Mouse (Mus musculus) liver, adult 2 months (tissue): ENCODE measurements around the gene Cdh4.

Experiments
- CTCF ChIP-seq: fragments of 200-500 bp; IDR thresholded peaks from 2 replicates; pipeline ENCODE4 v1.5.1; 2011; ENCODE audit warnings: low read depth, low read length, control low read depth
- POLR2A ChIP-seq: fragments of 200-500 bp; IDR thresholded peaks from 2 replicates; pipeline ENCODE4 v1.6.1; 2011; ENCODE audit warnings: low read length, control low read depth; ENCODE audit not compliant: insufficient read depth; ENCODE audit errors: extremely low read depth

DNA sequence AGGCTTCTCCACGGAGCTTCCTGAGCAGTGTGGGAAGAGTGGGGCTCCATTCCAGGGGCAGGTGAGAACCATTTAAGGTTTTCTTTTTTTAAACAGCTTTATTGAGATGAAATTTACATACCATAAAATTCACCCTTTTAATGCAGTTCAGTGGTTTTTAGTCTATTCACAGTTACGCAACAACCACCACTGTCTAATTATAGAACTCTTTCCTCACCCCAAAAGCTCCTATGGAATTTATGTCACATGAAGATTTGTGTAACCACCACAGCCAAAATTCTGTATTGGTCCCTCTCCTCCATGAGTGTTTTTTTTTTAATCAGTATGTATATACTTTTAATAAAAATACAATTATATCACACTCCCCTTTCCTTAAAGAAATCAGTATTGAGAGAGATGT, 144.8 kb downstream of the Cdh4 start:
- TF ChIP-seq POLR2A, result no peak
- TF ChIP-seq CTCF, result no peak
